Mouse (Mus musculus) hindbrain, embryonic 11.5 days (tissue): Measurements from ENCODE around the gene Gps1. TPM values are rescaled to one million over a fixed set of nuclear protein-coding genes. Genes with fewer than 3 reads are reported as not detected.

Source experiments
- ATAC-seq: fragments of 200-750 bp; cut with Nextera tagmentation; 2 replicates; pipeline ENCODE4 v1.8.0; 2017; ENCODE audit warnings: mild to moderate bottlenecking, moderate TSS enrichment, moderate library complexity; ENCODE audit not compliant: low FRiP score
- DNase-seq: peaks from one replicate; pipeline ENCODE4 v3.0.0-alpha.2; 2015; ENCODE audit warnings: low spot score
- H3K27ac ChIP-seq: fragments of 300-500 bp; sonication (generic); 2 replicates; pipeline ENCODE4 v1.5.1; 2014; ENCODE audit warnings: mild to moderate bottlenecking, low read depth, low read length
- H3K27me3 ChIP-seq: fragments of 300-500 bp; sonication (generic); 2 replicates; pipeline ENCODE4 v1.6.1; 2014; ENCODE audit warnings: mild to moderate bottlenecking, low read length, moderate library complexity, mixed read lengths; ENCODE audit not compliant: control insufficient read depth, insufficient read depth
- H3K36me3 ChIP-seq: fragments of 300-500 bp; sonication (generic); 2 replicates; pipeline ENCODE4 v1.6.1; 2014; ENCODE audit warnings: mild to moderate bottlenecking, low read length, moderate library complexity, mixed read lengths; ENCODE audit not compliant: control insufficient read depth, insufficient read depth
- H3K4me1 ChIP-seq: fragments of 300-500 bp; sonication (generic); replicated peaks from 2 replicates; pipeline ENCODE4 v1.6.1; 2014; ENCODE audit warnings: low read length, mixed read lengths; ENCODE audit not compliant: control insufficient read depth, insufficient read depth
- H3K4me2 ChIP-seq: fragments of 300-500 bp; sonication (generic); replicated peaks from 2 replicates; pipeline ENCODE4 v1.6.1; 2014; ENCODE audit warnings: mild to moderate bottlenecking, low read depth, low read length
- H3K4me3 ChIP-seq: fragments of 300-500 bp; sonication (generic); 2 replicates; pipeline ENCODE4 v1.5.1; 2014; ENCODE audit warnings: low read depth, low read length
- H3K9ac ChIP-seq: fragments of 300-500 bp; sonication (generic); 2 replicates; pipeline ENCODE4 v1.6.1; 2014; ENCODE audit warnings: low read depth, low read length
- H3K9me3 ChIP-seq: fragments of 300-500 bp; sonication (generic); 2 replicates; pipeline ENCODE4 v1.6.1; 2016; ENCODE audit warnings: low read length; ENCODE audit not compliant: control insufficient read depth
- WGBS: fragments of 180-500 bp; shearing (Covaris S2); extraction: QIAGEN DNeasy Blood & Tissue Kit; methylation state at CpG from one replicate; pipeline ENCODE4 v1.1.7; 2014; 5-methylcytosine and 5-hydroxymethylcytosine counted together
- polyA plus RNA-seq: library from polyadenylated mRNA; unstranded; fragments of >200 nt; fragmentation: Nextera tagmentation; extraction: Ambion mirVana; gene quantifications from 2 replicates; pipeline ENCODE4 v1.2.1, GENCODE M21; 2014

Gene Gps1
- polyA plus RNA-seq, 1 experiment from 2014 or later = 264 TPM

DNA sequence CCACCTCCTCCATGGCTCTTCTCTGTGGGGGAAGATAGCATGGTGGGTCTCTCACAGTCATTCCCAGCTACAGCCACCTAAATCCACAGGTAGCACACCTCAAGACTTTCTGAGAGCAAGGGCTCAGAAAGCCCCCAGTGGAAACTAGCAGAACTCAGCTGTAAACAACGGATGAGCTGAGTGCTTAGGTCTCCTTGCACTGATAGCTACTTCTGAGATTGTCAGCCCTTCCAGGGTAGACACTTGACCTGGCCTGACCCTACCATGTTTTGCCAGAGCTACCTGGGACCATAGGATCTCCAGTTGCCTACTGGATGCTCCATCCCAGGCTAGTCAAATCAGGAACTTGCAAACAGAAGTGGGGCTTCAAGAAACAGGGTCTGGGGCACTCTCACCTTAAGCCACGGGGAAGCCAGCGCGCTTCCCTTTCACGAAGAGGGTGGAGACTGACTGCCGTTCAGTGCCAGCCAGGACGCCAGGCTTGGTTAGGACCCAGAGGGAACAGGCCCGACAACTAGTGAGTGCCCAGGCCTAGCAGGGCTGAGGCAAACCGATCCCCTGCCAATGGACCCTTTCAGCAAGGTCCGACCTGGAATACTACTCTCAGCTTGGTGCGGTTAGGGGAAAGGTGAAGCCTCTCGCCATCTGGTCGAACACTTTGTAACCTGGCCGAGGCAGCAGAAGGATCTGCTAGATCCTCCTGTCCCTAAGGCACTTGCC lies 38.9 kb downstream of the Gps1 start:
- DNase-seq = no peak
- Histone ChIP-seq H3K4me2 (peak overlapping the region; percentile 96), H3K27me3 (no peaks in the 10 kb centered on the region), H3K9me3 (no peaks in the 10 kb centered on the region), H3K36me3 (peaks cover 14% of the 10 kb centered on the region), H3K9ac (peak overlapping the region; percentile 88), H3K27ac (peak overlapping the region; percentile 100), H3K4me3 (peak overlapping the region; percentile 88), H3K4me1 (peaks cover 33% of the 10 kb centered on the region)
- 1% methylated on average over 14 of the region's 14 CpGs for WGBS
- no peak for ATAC-seq

DNA sequence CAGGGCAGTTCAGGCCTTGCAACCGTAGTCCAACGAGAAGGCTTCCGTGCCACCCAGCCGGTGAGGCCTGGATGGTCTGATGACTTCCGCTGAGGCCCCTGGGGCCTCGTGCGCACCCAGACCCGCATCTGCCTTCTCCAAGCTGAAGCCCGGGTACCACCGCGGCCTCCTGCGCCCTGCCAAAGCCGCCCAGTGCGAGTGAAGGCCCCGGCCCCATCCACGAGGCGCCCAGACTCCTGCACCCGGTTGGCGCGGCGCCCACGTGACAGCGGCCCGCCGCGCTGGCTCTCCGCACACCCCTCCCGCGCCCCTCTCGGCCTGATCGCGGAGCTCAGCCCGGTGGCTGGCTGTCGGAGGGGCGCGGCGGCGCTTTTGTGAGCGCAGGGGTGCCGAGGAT lies 39.5 kb downstream of the Gps1 start:
- DNase-seq (no peak), ATAC-seq (peak; percentile 54)
- Histone ChIP-seq H3K27ac (peak overlapping the region; percentile 100), H3K27me3 (no peaks in the 10 kb centered on the region), H3K36me3 (peaks cover 10% of the 10 kb centered on the region), H3K9ac (peak overlapping the region; percentile 88), H3K4me1 (peaks cover 33% of the 10 kb centered on the region), H3K4me2 (peak overlapping the region; percentile 96), H3K4me3 (peak overlapping the region; percentile 88), H3K9me3 (no peaks in the 10 kb centered on the region)
- WGBS = 0% methylated on average over 35 of the region's 40 CpGs

DNA sequence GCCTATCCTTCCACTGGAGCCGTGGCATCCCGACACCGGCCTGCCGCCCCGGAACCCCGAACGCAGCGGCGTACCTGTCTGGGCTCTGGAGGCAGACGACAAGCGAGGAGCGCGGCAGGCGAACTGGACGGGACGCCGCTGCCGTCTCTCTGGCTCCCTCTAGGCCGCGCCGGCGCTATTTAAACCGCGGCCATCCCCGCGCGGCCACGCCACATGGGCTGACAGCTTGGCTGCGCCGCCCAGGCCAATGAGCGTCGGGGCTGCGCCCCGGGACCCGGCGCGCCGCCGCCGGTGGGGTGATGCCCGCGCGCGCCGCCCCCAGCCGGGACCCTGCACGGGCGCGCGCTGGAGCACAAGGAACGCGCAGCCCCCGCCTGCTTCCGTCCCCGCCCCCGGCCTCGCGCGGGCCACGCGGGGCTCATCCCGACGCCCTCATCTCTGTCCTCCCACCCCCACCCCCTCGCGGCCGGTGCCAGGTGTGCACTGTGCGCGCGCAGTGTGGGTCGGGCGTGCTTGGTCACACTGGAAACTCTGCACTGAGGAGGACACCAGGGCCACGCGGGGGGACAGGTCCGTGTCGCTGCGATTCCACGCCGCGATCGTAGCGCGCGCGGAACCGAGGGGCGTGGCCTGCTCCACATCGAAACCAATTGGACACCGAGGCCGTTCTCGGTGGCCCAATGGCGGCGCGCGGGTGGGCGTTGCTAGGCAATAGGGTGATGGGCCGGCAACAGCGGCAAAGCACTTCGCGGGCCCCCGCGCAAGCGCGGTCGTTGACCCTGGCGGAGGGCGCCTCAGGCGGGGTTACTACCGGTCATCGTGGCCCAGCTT lies 40.1 kb downstream of the Gps1 start, which contains the start of gene Fasn:
Gene Fasn, minus strand, starts transcription at position 592 of the 831 bp plus-strand sequence.
- peak within 1 kb of the TSS; percentile 100 for H3K27ac ChIP-seq
- WGBS = under 1% methylated on average over 86 of the region's 109 CpGs
- H3K9ac ChIP-seq = peak within 1 kb of the TSS; percentile 88
- ATAC-seq (peak; percentile 91), DNase-seq (peak; percentile 98)
- H3K36me3 ChIP-seq = peaks cover 7% of the 10 kb centered on the region
- H3K9me3 ChIP-seq = no peaks in the 10 kb centered on the region
- peak within 1 kb of the TSS; percentile 96 for H3K4me2 ChIP-seq
- peaks cover 33% of the 10 kb centered on the region for H3K4me1 ChIP-seq
- H3K27me3 ChIP-seq = no peaks in the 10 kb centered on the region
- H3K4me3 ChIP-seq = peak within 1 kb of the TSS; percentile 88

DNA sequence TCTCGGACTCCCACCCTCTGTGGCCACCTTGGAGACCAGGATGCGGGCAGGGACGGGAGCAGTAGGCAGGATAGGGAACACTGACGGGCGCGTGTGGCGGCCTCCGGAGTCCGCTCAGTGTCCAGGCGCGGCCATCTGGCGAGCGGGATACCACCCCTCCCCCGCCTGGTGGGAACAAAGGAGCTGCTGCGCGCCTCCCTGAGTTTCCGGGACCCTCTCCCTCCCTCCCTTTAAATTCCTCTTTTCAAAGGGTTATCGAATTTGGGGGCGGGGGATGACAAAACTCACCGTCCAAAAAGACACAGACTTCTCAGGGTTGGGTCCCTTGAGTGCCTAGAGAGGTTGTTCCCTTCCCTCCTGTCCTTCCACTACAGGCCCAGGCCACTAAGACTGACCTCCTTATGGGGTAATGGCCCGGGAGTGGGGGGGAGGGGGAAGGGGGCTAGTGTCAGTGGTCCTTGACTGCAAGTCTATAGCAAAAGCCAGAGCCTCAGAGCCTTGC lies 40.8 kb downstream of the Gps1 start:
- H3K4me3 ChIP-seq = peak overlapping the region; percentile 88
- no peaks in the 10 kb centered on the region for H3K9me3 ChIP-seq
- H3K4me1 ChIP-seq = peaks cover 33% of the 10 kb centered on the region
- H3K9ac ChIP-seq = peak overlapping the region; percentile 88
- H3K27ac ChIP-seq = peak overlapping the region; percentile 100
- peak overlapping the region; percentile 96 for H3K4me2 ChIP-seq
- ATAC-seq (peak; percentile 79), DNase-seq (no peak)
- H3K27me3 ChIP-seq = no peaks in the 10 kb centered on the region
- WGBS = under 1% methylated on average over 21 of the region's 21 CpGs
- H3K36me3 ChIP-seq = peaks cover 5% of the 10 kb centered on the region; the same call in 1 of the 2 replicates

- Histone ChIP-seq H3K9ac (peak overlapping the region; percentile 88), H3K36me3 (0 out of 2 replicates have a peak, but pooled peaks cover 2% of the 10 kb centered on the region), H3K4me1 (peaks cover 33% of the 10 kb centered on the region), H3K4me2 (peak overlapping the region; percentile 96), H3K27ac (peak overlapping the region; percentile 100), H3K27me3 (no peaks in the 10 kb centered on the region), H3K9me3 (no peaks in the 10 kb centered on the region), H3K4me3 (peak overlapping the region; percentile 88)
- no peak for DNase-seq
- no peak for ATAC-seq
- WGBS = 37% methylated on average over 4 of the region's 4 CpGs
Observed at GRCm38 (mm10) chr11:120825289-120825863, 41.3 kb downstream of the Gps1 start.

DNA sequence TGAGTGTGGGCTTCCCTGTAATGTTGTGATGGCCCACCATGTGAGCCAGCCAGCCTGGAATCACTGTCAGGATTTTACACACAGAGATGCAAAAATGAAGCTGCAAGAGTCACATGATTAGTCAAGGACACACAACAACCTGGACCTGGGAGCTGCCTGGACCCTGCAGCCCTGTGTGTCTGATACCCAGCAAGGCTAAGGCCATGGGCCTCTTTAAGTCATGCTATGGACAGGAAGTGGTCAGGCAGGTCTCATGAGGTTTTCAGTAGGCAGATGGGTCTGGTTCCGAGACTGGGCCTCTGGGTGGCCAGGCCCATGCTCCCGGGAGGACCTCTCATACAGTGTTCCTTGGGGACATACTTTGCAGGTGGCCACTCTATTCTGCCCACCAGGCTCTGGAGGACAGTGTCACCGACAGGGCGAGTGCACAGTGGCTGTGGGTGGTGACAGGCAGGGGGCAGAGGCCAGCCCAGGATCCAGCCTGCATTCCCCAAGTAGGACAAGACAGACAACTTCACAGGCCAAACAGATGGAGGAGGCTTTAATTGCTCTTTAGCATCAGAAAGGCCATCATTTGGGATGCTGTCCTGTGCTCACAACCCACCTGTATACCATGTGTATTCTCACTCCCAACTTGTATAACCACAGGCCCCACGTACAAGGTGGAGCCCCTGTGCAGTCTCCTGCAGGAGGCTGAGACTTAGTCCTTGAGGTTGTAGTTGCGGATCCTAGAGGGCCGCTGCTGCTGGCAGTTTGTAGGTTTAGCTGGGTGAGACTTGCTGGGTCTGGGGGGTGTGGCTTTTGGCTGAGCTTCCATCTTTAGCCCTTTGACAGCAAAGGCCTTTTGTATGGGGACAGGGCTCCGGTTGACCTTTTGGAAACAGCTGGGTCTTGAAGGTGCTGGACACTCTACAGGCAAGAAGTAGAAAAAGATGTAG lies 42.2 kb downstream of the Gps1 start:
- no peak overlapping the region for H3K4me2 ChIP-seq
- peak overlapping the region; percentile 100 for H3K27ac ChIP-seq
- peaks cover 26% of the 10 kb centered on the region for H3K4me1 ChIP-seq
- no peak overlapping the region for H3K4me3 ChIP-seq
- no peak for DNase-seq
- H3K9me3 ChIP-seq = no peaks in the 10 kb centered on the region
- no peak for ATAC-seq
- 74% methylated on average over 8 of the region's 8 CpGs for WGBS
- peak overlapping the region; percentile 88 for H3K9ac ChIP-seq
- no peaks in the 10 kb centered on the region for H3K27me3 ChIP-seq
- H3K36me3 ChIP-seq = no peaks in the 10 kb centered on the region

- no peak for DNase-seq
- H3K9ac ChIP-seq = no peak overlapping the region
- H3K4me1 ChIP-seq = peaks cover 12% of the 10 kb centered on the region
Observed at GRCm38 (mm10) chr11:120828416-120828815, 44.3 kb downstream of the Gps1 start.

More at GRCm38 (mm10) chr11:120828416-120828815, 44.3 kb downstream of the Gps1 start:
- H3K4me2 ChIP-seq = no peak overlapping the region
- no peak for ATAC-seq
- no peak overlapping the region for H3K4me3 ChIP-seq
- no peaks in the 10 kb centered on the region for H3K9me3 ChIP-seq
- H3K36me3 ChIP-seq = no peaks in the 10 kb centered on the region
- no peak overlapping the region for H3K27ac ChIP-seq
- H3K27me3 ChIP-seq = no peaks in the 10 kb centered on the region
- 75% methylated on average over 4 of the region's 4 CpGs for WGBS
